Mouse (Mus musculus) limb, embryonic 14.5 days (tissue): ENCODE data around the gene Cetn4. TPM values are rescaled to one million over a fixed set of nuclear protein-coding genes. Genes with fewer than 3 reads are reported as not detected.

ENCODE experiments used
- ATAC-seq: fragments of 200-750 bp; cut with Nextera tagmentation; 2 replicates; pipeline ENCODE4 v1.8.0; 2017; ENCODE audit warnings: low read depth, moderate number of reproducible peaks, moderate TSS enrichment; ENCODE audit not compliant: low FRiP score
- DNase-seq: peaks from one replicate; pipeline ENCODE4 v3.0.0-alpha.2; 2015; ENCODE audit warnings: low spot score
- H3K27ac ChIP-seq: fragments of 300-500 bp; sonication (generic); replicated peaks from 2 replicates; pipeline ENCODE4 v1.5.1; 2014; ENCODE audit warnings: low read depth, mild to moderate bottlenecking, low read length, moderate library complexity, mixed read lengths
- H3K27me3 ChIP-seq: fragments of 300-500 bp; sonication (generic); 2 replicates; pipeline ENCODE4 v1.6.1; 2014; ENCODE audit warnings: low read length, mixed read lengths; ENCODE audit not compliant: control insufficient read depth, insufficient read depth
- H3K36me3 ChIP-seq: fragments of 300-500 bp; sonication (generic); 2 replicates; pipeline ENCODE4 v1.6.1; 2014; ENCODE audit warnings: mild to moderate bottlenecking, low read length, moderate library complexity, mixed read lengths; ENCODE audit not compliant: control insufficient read depth, insufficient read depth
- H3K4me1 ChIP-seq: fragments of 300-500 bp; sonication (generic); 2 replicates; pipeline ENCODE4 v1.6.1; 2014; ENCODE audit warnings: antibody characterized with exemption, low read length, mixed read lengths; ENCODE audit not compliant: control insufficient read depth, insufficient read depth
- H3K4me2 ChIP-seq: fragments of 300-500 bp; sonication (generic); replicated peaks from 2 replicates; pipeline ENCODE4 v1.6.1; 2014; ENCODE audit warnings: low read depth, mild to moderate bottlenecking, low read length, moderate library complexity; ENCODE audit not compliant: severe bottlenecking
- H3K4me3 ChIP-seq: fragments of 300-500 bp; sonication (generic); replicated peaks from 2 replicates; pipeline ENCODE4 v1.5.1; 2014; ENCODE audit warnings: low read length
- H3K9ac ChIP-seq: fragments of 300-500 bp; sonication (generic); 2 replicates; pipeline ENCODE4 v1.6.1; 2014; ENCODE audit warnings: mild to moderate bottlenecking, low read depth, low read length, moderate library complexity; ENCODE audit not compliant: severe bottlenecking
- H3K9me3 ChIP-seq: fragments of 300-500 bp; sonication (generic); 2 replicates; pipeline ENCODE4 v1.6.1; 2016; ENCODE audit warnings: low read length; ENCODE audit not compliant: control insufficient read depth
- POLR2A ChIP-seq: fragments of 200-500 bp; IDR thresholded peaks from 2 replicates; pipeline ENCODE4 v1.8.0; 2012; ENCODE audit warnings: inconsistent platforms, mild to moderate bottlenecking, moderate library complexity, borderline replicate concordance; ENCODE audit not compliant: insufficient read depth, insufficient read length; ENCODE audit errors: extremely low read depth
- WGBS: fragments of 180-500 bp; shearing (Covaris S2); extraction: QIAGEN DNeasy Blood & Tissue Kit; methylation state at CpG from one replicate; pipeline ENCODE4 v1.1.7; 2014; 5-methylcytosine and 5-hydroxymethylcytosine counted together
- polyA plus RNA-seq, 2 experiments: library from polyadenylated mRNA; depleted of rRNA in 1 of 2; stranded (reverse) in 1 of 2; unstranded in 1 of 2; fragments of >200 nt; fragmentation: Nextera tagmentation in 1 of 2; extraction: Ambion mirVana in 1 of 2; gene quantifications; 2 replicates each; pipeline versions ENCODE4 v1.2.1 to v1.2.3; 2012 to 2014

Gene Cetn4
- polyA plus RNA-seq, 2 experiments, result 2.6 to 3.4 TPM

GRCm38 (mm10) chr3:37259331-37259999 lies 53.0 kb downstream of the Cetn4 start:
- Histone ChIP-seq H3K9ac (no peak overlapping the region), H3K4me3 (no peak overlapping the region), H3K27me3 (no peaks in the 10 kb centered on the region), H3K4me1 (no peaks in the 10 kb centered on the region), H3K36me3 (no peaks in the 10 kb centered on the region), H3K9me3 (no peaks in the 10 kb centered on the region), H3K4me2 (no peak overlapping the region), H3K27ac (no peak overlapping the region)
- no peak for TF ChIP-seq POLR2A
- DNase-seq (no peak), ATAC-seq (no peak)
- WGBS, result 48% methylated on average over 10 of the region's 10 CpGs

GRCm38 (mm10) chr3:37257776-37258175 lies 54.7 kb downstream of the Cetn4 start:
- Histone ChIP-seq H3K9me3 (no peaks in the 10 kb centered on the region), H3K4me2 (no peak overlapping the region), H3K27ac (no peak overlapping the region), H3K27me3 (no peaks in the 10 kb centered on the region), H3K9ac (no peak overlapping the region), H3K36me3 (no peaks in the 10 kb centered on the region), H3K4me3 (no peak overlapping the region), H3K4me1 (no peaks in the 10 kb centered on the region)
- no peak for ATAC-seq
- TF ChIP-seq POLR2A, result no peak
- 87% methylated on average over 15 of the region's 15 CpGs for WGBS
- DNase-seq, result no peak

Other genes with a start within 250 kb of the Cetn4 start
- 0.47 and 0.48 TPM in 2 replicates for gene Adad1, start 249.2 kb downstream of the Cetn4 start, polyA plus RNA-seq (2012; rRNA removed)
- gene Adad1, start 249.2 kb downstream of the Cetn4 start, polyA plus RNA-seq (2014; fragmentation: Nextera tagmentation; extraction: Ambion mirVana), result 0.75 and 0.95 TPM in 2 replicates
- 0.15 and 0.52 TPM in 2 replicates for gene Il2, start 186.7 kb downstream of the Cetn4 start, polyA plus RNA-seq (2012; rRNA removed)
- 0.50 and 0.74 TPM in 2 replicates for gene Il2, start 186.7 kb downstream of the Cetn4 start, polyA plus RNA-seq (2014; fragmentation: Nextera tagmentation; extraction: Ambion mirVana)
- gene Il21, start 80.1 kb downstream of the Cetn4 start, polyA plus RNA-seq (2012; rRNA removed), result not detected in 2 replicates
- not detected in 2 replicates for gene Il21, start 80.1 kb downstream of the Cetn4 start, polyA plus RNA-seq (2014; fragmentation: Nextera tagmentation; extraction: Ambion mirVana)
- gene Bbs12, start 154 bp downstream of the Cetn4 start, polyA plus RNA-seq (2012; rRNA removed), result 7.5 and 7.8 TPM in 2 replicates
- 7.4 and 10.6 TPM in 2 replicates for gene Bbs12, start 154 bp downstream of the Cetn4 start, polyA plus RNA-seq (2014; fragmentation: Nextera tagmentation; extraction: Ambion mirVana)
- gene Fgf2, start 35.6 kb upstream of the Cetn4 start, polyA plus RNA-seq (2012; rRNA removed), result 12.7 and 12.9 TPM in 2 replicates
- 10.5 and 10.8 TPM in 2 replicates for gene Fgf2, start 35.6 kb upstream of the Cetn4 start, polyA plus RNA-seq (2014; fragmentation: Nextera tagmentation; extraction: Ambion mirVana)
- 5.7 and 9.6 TPM in 2 replicates for gene Spata5, start 107.2 kb upstream of the Cetn4 start, polyA plus RNA-seq (2012; rRNA removed)
- 39.9 and 40.2 TPM in 2 replicates for gene Spata5, start 107.2 kb upstream of the Cetn4 start, polyA plus RNA-seq (2014; fragmentation: Nextera tagmentation; extraction: Ambion mirVana)
- 7.2 and 8.9 TPM in 2 replicates for gene Nudt6, start 107.5 kb upstream of the Cetn4 start, polyA plus RNA-seq (2012; rRNA removed)
- 5.0 and 5.9 TPM in 2 replicates for gene Nudt6, start 107.5 kb upstream of the Cetn4 start, polyA plus RNA-seq (2014; fragmentation: Nextera tagmentation; extraction: Ambion mirVana)